Mouse (Mus musculus) left cerebral cortex, adult 9 months (tissue): ENCODE measurements around the gene Tmem176a.
"Not testable (repeated sequence)": the region's sequence is repeated elsewhere in the genome, so short reads cannot be mapped to it uniquely, and the experiment has no call there.

Source experiments
- DNase-seq, 2 experiments: peaks; one replicate each; pipeline ENCODE4 v3.0.0; 2022; ENCODE audit warnings: low spot score in 2 of 2

The Tmem176a gene

DNA sequence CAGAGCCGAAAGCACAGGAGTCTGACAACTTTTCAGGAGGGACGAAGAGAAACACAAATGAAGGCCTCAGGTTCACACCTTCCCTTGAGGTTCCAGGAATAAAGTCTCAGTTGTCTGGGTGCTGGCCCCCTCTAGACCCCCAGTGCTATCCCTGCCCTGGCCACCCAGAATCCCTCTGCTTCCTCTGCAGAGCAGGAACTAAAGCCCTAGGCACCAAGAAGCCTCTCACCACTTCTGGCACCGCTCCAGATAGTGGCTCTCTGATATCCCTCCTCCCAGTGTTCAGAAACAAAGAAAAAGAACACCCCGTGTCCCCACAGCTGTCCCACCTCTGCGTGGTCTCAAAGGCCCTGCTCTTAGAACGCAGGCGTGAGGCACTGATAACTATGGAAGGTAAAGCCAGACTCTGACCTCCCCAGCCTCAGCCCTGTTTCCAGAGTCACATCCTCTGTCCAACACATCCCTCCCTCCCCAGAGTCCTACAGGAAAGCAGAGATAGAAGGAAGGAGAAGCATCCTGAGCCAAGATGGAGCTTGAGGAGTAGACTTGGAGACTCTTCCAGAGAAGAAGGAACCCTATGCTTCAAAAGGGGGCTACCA is at the start of gene Tmem176a:
Gene Tmem176a (plus strand): TSS at position 549 of the 599 bp plus-strand sequence.
- no peak for DNase-seq

DNA sequence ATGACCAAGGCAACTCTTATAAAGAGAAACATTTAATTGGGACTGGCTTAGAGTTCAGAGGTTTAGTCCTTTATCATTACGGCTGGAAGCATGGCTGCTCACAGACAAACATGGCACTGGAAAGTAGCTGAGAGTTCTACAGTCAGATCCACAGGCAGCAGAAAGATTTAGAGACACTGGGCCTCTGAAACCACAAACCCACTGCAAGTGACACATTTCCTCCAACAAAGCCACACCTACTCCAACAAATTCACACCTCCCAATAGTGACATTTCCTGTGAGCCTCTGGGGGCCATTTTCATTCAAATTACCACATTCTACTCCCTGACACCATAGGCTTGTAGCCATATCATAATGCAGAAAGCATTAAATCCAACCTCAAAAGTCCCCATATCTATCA is 38.8 kb upstream of the Tmem176a start:
- DNase-seq: no peak

DNA sequence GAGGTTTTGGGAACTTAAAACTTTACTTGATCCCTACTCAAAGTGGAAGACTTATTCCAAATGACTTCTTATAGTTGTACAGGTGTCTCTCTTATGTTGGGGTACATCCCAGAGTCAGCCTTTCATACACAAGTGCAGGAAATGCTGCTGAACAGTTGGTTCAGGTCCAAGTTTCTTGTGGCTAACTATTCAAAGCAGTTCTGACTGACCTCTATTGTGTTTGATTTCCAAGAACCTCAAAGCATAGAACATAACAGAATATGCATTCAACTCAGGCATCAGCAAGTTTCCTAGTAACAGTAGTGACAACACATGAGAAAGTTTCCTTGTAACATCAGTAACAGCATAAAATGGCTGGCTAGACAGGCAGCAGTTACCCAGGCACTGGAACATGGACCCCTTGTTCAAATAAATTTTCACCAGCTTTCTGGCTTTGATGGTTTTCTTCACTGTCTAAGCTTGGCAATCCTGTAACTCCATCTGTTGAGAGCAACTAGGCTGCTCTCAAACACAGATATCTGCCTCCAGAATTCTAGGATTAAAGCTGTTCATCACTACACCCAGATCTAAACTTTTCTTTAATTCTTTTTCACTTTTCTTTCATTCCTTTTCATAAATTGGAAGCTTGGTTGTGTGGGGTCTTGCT is 37.2 kb upstream of the Tmem176a start:
- no peak for DNase-seq

DNA sequence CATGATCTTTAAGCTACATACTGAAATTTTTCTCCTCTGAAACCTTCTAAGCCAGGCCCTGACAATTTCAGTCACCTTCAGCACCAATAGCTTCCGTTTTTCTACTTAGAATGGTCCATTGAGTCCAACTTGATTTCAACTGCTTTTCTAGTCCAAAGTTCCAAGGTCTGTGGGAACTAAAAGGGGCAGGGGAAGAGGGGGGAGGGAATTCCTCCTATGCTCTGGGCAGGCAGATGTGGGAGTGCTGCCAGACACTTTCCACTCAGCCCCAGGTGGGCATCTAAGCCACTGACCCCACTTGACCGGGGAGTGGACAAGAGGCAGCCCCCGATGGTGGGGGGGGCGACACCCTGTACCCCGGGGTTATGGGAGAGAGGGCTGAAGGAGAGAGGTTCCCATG is 36.4 kb upstream of the Tmem176a start:
- DNase-seq: no peak

DNA sequence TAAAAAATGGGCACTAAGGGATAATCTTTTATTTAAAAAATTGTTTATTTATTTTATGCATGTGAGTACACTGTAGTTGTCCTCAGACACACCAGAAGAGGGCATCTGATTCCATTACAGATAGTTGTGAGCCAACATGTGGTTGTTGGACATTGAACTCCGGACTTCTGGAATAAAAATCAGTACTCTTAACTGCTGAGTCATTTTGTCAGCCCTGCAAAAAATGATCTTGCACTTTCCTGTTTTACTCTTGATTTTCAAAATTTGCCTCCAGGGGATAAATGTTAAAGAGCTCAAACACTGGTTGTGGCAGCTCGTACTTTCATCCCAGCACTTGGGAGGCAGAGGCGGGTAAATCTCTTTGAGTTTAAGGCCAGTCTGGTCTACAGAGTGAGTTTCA is 34.0 kb upstream of the Tmem176a start:
- DNase-seq: no peak

DNA sequence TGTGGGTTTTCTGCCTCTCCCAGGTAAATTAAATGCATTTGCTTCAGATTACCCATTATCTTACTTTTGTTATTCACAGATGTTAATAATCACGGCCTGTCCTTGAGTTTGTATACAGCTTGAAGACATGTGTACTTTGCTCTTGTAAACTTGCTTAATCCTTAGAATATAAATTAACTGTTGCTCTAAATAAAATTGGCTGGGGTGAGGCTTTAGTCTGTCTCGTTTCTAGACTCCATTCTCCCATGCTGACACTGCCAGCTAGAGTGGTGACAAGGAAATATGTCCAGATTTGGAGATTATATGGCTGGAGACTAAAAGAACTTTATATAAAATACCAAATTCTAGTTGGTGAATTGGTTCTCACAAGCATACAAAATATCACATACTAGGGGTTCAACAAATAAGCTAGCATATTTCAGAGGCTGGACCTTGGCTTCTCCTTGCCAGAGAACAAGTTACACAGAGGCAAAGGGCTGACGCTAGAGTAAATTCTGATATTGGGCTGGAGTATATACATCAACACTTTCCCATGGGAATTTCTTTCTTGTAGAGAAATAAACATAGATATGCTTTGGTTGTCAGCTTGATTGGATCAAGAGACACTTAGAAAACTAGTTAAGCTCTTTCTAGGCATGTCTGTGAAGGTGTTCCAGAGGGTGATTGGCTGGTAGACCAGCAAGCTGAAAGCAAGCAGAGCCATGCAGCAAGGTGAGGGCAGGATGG is 31.1 kb upstream of the Tmem176a start:
- DNase-seq: no peak

DNA sequence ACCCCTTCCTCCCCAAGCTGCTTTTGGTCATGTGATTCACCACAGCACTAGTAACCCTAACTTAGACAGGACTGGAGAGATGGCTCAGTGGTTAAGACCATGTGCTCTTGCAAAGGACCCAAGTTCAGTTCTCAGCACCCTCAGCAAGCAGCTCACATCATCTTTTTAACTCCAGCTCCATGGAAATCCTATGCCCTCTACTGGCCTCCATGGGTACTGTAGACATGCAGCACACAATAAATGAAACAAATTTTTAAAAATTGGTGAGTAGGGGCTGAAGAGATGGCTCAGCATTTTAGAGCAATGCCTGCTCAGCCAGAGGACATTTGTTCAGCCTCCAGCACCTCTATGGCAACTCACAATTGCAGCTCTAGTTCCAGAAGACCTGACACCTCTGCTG is 25.7 kb upstream of the Tmem176a start:
- no peak for DNase-seq

DNA sequence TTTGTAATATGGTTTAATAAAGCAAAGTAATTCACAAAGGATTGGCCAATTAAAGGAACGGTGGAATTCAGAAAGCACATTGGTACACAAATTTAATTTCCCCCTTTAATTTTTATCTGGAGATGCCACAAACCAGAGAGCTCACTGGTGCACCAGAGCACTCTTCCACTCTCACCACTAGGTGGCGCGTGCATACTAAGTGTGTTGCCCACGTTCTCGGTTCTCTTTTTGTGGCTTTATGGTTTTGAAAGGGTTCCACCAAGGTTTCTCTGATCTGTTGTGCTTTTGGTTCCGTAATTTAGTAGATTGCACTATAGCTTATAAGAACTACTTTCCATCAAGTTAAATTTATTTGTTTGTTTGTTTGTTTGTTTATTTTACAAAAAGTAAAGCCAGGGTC is 22.9 kb upstream of the Tmem176a start:
- peak in 1 of 2 experiments; percentile 71 for DNase-seq

DNA sequence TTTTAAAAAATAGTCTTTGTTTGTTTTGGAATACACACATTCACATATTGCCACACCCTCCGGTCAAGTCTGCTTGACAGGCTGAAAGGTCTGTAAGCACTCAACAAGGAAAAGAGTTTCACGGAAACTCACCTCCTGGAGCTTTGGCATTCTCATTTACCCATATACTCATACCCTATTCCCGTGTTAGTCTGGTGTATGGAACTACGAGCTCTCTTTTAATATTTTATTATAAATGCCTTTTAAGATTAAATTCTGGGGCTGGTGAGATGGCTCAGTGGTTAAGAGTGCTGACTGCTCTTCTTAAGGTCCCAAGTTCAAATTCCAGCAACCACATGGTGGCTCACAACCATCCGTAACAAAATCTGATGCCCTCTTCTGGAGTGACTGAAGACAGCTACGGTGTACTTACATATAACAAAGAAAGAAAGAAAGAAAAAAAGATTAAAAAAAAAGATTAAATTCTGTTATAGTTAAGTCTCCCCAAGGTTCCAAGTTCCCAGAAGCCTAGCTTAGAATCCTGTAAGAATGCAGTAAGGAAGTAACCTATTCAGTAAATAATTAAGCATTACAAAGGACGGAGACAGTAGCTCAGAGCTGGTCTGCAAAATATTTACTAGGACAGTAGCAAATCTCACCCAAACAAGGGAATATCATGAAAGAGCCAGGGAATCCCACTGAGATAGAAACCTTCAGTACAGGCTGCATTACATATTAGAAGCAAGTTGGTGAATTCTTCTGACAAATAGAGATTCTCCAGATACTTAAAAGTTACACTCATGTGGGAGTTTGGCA is 18.5 kb upstream of the Tmem176a start:
- not testable (repeated sequence) for DNase-seq

DNA sequence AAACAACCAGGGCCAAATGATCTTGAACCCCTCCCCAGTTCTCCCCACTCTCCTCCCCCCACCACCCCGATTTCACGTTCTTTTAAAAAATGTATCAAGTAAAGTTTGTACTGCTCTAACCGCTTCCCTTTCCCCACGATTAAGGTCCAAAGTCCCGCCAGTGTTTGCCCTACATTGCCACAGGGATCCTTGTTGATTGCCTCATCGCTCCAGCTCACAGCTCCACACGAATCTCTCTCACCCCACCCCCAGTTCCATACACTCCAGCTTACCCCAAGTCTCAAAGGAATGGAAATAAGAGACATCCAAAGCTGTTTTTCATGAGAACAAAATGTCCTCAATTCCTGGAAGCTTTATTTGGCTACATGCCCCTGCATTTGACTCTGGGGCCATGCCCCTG is 15.7 kb upstream of the Tmem176a start:
- DNase-seq: no peak

DNA sequence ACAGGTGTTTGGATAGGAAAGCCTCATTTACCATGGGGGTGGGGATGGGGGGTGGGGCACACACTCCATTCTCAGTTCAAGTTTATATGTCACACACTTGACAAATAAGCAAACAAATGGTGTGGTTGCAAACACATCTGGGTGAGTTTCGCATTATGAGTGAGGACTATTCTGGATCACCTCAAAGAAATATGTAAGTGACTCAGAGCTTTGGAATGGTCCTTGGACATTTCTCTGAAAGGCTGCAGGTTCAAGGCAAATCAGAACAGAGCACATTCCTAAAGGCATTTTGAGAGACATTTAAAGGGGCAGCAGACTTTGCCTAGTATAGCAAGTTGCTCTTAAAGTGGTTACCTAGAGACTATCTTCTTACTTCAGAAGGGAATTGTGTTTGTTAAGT is 11.7 kb upstream of the Tmem176a start:
- DNase-seq: no peak

DNA sequence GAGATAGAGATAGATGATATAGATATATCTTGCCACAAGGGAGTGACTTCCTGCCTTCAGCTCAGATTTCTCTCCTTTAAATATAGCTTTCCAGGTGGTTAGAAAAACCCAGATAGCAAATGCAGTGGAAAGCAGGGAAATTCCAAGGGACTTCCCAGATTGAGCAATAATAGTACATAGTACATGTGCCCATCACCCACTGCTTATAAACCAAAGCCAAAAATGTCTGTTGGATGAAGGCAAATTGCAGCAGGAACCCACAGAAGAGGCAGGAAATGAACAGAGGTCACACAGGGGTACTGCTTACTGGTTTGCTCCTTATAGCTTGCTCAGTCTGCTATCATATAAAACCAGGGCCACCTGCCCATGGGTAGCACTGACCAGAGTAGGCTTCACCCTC is 11.1 kb upstream of the Tmem176a start:
- DNase-seq: no peak

DNA sequence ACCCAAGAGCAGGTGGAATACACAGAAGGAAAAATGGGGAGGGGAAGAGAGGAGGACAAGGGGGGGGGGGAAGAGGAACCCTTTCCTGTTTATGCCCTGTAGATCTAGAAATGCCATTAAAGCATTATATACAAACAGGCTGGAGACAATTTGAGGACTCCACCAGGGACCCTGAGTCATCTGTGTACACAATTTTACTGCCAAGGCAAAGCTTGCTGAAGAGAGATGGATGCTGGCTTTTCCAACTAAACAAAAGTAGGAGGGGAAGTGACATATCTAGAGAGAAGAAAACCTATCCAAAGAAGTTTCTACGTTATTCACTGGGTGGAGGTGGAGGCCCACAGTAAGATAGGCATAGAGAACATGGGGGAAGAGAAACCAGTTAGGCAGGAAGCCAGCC is 10.5 kb upstream of the Tmem176a start:
- DNase-seq: no peak

DNA sequence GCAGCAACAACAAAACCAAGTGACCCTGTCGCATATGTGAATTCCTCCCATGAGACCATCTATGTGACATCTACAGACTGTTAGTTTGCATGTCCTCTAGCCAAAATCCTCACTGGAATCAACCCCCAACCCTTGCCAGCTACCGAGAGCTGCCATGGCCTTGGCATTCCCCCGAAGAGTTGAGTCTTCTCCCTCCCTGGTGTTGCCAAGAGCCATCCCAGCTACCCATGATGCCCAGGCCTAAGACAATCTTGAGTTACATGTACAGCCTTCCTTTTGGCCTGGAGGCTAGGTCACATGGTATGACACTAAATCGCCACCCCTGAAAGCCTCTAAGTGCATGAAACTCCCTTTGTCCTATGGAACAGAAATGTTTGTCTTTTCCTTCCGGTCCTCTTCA is 9.6 kb upstream of the Tmem176a start:
- DNase-seq: no peak

DNA sequence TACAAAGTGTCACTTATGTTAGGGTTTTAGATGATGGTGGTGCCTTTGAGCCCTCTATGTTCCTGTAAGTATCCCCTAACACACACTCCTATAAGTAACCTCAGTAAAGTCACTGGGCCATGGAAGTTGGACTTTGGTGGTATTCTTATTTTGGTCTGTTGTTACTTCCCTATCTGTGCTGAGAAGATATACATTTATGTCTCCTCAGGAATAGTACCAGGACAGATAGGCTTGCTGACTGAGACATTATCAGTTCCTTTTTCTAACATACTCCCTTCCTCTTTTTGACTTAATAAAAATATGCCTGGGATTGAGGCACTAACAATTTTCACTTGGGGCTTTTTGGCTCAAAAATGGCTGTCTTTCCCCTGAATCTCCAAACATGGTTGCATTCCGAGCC is 8.3 kb upstream of the Tmem176a start:
- no peak for DNase-seq

DNA sequence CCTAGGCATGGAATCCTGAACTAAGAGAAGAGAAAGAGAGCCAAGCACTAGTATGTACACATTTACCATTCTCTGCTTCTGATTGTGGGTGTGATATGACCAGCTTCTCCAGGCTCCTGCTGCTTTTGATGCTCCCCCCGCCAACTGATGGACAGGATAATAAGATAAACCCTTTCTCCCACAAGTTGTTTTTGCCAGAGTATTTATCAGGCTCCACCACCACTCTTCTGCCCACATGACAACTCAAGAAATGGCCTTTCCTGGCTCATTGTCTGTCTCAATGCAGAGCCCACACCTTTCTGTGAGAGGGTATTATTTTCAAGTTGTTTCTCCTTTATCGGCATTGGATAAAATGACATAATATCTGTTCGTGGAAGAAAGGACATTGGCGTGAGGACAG is 7.2 kb upstream of the Tmem176a start:
- DNase-seq: no peak

DNA sequence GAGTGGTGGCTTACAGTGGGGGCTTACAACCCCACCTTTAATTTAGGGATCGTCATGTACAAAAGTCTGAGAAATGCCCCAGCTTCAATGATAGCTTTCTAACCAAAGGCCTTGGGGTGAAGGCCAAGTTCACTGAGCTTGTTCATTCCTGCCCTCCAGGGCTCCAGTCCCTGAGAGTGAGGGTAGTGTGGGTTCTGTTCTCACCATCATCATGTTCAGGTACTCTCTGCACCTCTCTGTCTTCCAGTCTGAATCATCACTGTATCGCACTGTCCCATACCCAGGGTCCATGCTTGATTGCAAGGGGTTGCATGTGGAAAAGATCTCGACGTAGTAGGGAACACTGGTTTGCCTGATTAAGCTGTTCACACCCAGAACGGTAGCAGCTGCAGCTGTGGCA is 5.5 kb upstream of the Tmem176a start:
- DNase-seq: no peak

DNA sequence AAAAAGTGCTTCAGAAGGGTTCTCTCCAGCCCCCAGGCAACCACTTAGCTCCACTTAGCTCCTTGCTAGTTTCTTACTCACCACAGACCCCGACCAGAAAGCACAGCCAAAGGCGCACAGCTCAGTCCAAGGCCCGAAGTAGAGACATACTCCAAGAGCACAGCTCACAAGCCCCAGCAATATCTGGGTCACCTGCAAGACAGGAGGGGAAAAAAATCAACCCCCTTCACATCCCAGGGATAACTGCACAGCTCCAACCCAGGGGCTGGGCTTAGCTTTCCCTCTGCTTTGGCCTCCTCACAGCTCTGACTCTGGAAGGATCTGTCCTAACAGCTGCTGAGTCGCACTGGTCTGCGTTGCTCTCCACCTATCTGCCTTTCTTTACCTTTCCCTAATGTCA is 4.6 kb upstream of the Tmem176a start:
- DNase-seq: no peak

DNA sequence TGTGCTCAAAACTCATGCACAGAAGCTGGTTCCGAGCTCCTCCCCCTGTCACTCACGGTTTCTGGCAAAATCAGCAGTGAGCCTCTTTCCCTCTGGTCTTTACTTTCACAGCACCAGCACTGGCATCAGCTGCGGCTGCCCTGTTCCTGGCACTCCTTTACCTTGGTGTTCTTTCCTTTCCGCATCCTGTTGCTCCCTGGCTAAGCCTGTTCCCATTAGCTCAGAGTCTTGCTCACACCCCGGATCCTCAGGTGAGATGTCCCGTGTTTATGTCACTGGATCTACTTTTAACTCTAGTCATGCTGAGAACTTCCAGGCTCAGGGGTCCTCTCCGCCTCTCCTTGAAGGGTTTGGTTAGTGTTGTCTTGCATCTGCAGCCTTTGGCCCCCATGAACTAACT is 3.2 kb upstream of the Tmem176a start:
- no peak for DNase-seq

DNA sequence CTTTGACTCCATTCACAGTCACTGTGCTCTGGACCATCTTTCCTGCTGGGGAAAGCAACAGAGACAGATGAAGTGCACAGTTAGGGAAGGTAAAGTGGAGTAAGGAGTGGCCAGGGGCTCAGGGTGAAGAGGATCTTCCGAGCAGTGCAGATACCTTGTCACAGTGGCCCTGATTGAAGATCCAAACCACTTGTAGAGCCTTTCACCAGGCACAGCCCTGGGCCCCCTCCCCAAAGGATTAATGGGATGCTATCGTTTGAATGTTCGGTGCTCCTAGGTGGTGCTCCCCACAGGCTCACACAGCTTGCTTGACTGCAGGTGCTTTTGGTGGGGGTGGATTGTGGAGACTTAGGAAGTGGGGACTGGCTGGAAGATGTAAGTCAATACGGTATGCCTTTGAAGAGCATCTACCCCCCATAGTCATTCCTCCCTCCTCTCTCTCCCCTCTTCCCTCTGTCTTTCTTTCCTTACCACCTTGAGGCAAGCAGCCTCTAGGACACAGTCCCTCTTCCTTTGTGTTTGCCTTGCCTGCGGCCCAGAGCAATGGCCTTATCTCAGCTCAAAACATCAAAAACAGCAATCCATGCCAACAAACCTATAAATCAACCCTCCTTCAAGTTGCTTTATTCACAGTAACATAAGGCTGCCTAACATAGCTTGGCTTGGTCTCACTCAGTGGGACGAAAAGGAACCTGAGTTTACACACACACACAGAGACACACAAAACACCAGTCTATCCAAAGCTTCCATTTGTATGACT is 2.2 kb upstream of the Tmem176a start:
- DNase-seq: no peak

DNA sequence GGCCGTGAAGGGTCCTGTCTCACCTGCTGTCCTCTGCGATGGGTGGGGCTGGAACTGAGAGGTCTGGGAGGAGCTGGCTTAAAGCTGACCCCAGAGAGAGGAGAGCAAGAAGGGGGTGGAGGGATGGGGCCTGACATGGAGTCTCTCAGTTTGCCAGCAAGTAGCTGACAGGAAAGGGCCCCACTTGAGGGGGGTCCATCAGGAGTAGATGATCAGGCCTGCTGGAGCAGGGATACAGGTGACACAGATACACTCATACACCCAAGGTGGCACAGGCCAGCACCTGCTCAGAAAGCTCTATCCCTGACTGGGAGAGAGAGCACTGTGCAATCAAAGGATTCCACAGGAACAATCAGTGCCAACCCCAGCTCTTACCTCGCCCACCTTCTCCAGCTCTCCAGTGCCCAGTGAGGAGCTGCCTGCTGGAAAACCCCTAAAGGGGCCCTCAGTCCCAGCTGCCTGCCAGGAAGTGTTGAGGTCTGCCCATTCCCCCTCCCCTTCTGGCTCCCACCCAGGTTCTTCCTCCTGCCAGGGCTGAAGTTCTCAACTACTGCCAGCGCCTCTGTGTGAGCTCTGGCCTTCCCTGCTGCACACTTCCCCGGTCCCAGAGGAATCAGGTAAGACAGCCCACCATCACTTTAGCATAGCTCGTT is 380 bp downstream of the Tmem176a start, which contains the start of gene Tmem176b:
Gene Tmem176b (minus strand): TSS at position 524 of the 653 bp plus-strand sequence.
- peak; percentile 45 to 82 for DNase-seq
